Mouse (Mus musculus): ENCODE measurements around the gene Pkdrej.

DNA sequence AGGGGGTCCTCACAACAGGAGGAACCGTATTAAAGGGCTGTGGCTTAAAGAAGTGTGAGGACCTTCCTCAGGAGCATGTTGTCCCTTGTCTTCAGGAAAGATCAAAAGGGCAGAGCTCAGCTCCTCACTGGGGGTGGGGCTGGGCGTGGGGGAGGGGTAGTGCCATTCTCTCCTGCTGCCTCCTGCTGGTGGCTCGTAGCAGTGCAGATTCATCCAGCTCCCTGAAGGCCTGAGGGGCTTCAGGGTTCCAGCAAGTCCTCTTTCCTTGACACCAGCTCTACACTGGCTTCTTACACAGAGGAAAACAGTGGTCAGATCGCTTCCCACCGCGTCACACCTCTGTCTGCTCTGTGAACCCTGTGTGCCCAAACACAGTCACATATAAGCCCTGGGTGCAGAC is 19.4 kb upstream of the Pkdrej start:
- TF ChIP-seq CHD2 (IDR thresholded peaks at IDR 0.05; ENCODE audit: low read depth, low read length) (no peak), MAFK (IDR thresholded peaks at IDR 0.05; ENCODE audit: insufficient read depth, low read depth, low read length) (no peak), HCFC1 (IDR thresholded peaks at IDR 0.05; ENCODE audit: borderline replicate concordance, insufficient read depth, low read length) (no peak)
